Mouse (Mus musculus) intestine, embryonic 14.5 days (tissue): Measurements from ENCODE around the gene Gm904. TPM values are rescaled to one million over a fixed set of nuclear protein-coding genes. Genes with fewer than 3 reads are reported as not detected.
"Not testable (repeated sequence)": the region's sequence is repeated elsewhere in the genome, so short reads cannot be mapped to it uniquely, and the experiment has no call there.

Source experiments
- ATAC-seq: fragments of 200-750 bp; cut with Nextera tagmentation; replicated peaks from 2 replicates; pipeline ENCODE4 v1.8.0; 2017; ENCODE audit warnings: low read depth, moderate number of reproducible peaks, moderate TSS enrichment, moderate library complexity; ENCODE audit not compliant: low FRiP score, low TSS enrichment
- DNase-seq: peaks from one replicate; pipeline ENCODE4 v3.0.0-alpha.2; 2018; ENCODE audit warnings: low spot score
- H3K27ac ChIP-seq: fragments of 300-500 bp; sonication (generic); 2 replicates; pipeline ENCODE4 v1.5.1; 2014; ENCODE audit warnings: low read depth, mild to moderate bottlenecking, control low read depth
- H3K27me3 ChIP-seq: fragments of 300-500 bp; sonication (generic); replicated peaks from 2 replicates; pipeline ENCODE4 v1.6.1; 2014; ENCODE audit warnings: low read length, control low read depth; ENCODE audit not compliant: control insufficient read depth, insufficient read depth
- H3K36me3 ChIP-seq: fragments of 300-500 bp; sonication (generic); 2 replicates; pipeline ENCODE4 v1.6.1; 2014; ENCODE audit warnings: low read length, control low read depth; ENCODE audit not compliant: control insufficient read depth, insufficient read depth
- H3K4me1 ChIP-seq: fragments of 300-500 bp; sonication (generic); replicated peaks from 2 replicates; pipeline ENCODE4 v1.6.1; 2014; ENCODE audit warnings: low read length, control low read depth, mixed read lengths; ENCODE audit not compliant: control insufficient read depth, insufficient read depth
- H3K4me2 ChIP-seq: fragments of 300-500 bp; sonication (generic); 2 replicates; pipeline ENCODE4 v1.6.1; 2014; ENCODE audit warnings: low read length
- H3K4me3 ChIP-seq: fragments of 300-500 bp; sonication (generic); 2 replicates; pipeline ENCODE4 v1.5.1; 2014; ENCODE audit warnings: low read depth, low read length, control low read depth, mixed read lengths
- H3K9ac ChIP-seq: fragments of 300-500 bp; sonication (generic); 2 replicates; pipeline ENCODE4 v1.6.1; 2014; ENCODE audit warnings: mild to moderate bottlenecking, low read length
- H3K9me3 ChIP-seq: fragments of 300-500 bp; sonication (generic); 2 replicates; pipeline ENCODE4 v1.6.1; 2016; ENCODE audit warnings: low read length, control low read depth; ENCODE audit not compliant: control insufficient read depth
- WGBS: fragments of 180-500 bp; shearing (Covaris S2); extraction: QIAGEN DNeasy Blood & Tissue Kit; methylation state at CpG from one replicate; pipeline ENCODE4 v1.1.7; 2014; 5-methylcytosine and 5-hydroxymethylcytosine counted together
- microRNA-seq: library from miRNA; unstranded; fragments of <30 nt; microRNA quantifications from one replicate; pipeline ENCODE4, GENCODE M21; 2016
- polyA plus RNA-seq: library from polyadenylated mRNA; unstranded; fragments of >200 nt; fragmentation: Nextera tagmentation; extraction: Ambion mirVana; gene quantifications from 2 replicates; pipeline ENCODE4 v1.2.1, GENCODE M21; 2014

Gm904 gene
- polyA plus RNA-seq = not detected in 2 replicates

DNA sequence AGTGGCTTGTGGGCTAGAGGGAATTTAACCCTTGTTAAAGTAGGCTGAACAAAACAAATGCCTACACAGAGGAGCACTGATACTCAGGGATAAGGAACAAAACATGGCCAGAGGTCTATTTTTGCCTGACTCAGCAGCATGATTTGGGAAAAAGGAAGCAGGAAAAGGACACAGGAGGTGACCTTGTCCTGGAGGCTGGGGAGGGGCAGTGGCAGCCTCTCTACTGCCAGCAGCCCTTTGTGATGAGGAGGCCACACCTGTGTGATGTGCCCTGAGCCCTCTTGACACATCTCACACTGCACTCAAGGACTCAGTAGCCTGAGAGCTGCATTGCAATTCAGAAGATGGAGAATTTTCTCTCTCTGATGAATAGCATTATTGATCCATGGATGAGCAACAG, at the start of gene Gm904:
Gene Gm904, plus strand, starts transcription at position 301 of the 400 bp plus-strand sequence.
- H3K36me3 ChIP-seq, H3K4me2 ChIP-seq, H3K4me3 ChIP-seq, H3K4me1 ChIP-seq, H3K27me3 ChIP-seq, DNase-seq, H3K9me3 ChIP-seq, H3K9ac ChIP-seq, ATAC-seq, H3K27ac ChIP-seq: not testable (repeated sequence)

DNA sequence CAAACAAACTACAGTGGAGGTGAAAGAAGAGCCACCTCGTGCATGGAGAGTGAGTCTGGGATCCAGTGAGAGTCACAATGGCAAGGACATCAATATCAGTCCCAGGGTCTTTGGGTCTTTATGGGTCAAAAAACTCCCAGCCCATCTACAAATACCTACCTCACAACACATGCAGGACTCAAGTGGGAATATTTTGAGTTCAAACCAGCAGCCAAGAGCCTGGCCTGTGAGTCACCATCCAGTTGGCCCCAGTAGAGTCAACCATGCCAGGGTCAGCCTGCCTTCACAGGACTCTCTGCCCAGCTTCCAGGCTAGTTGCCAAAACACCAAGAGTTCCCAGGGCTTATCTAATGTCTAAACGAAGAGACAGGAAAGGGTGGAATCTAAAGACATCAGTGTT, 5.7 kb downstream of the Gm904 start:
- not testable (repeated sequence) for H3K9me3 ChIP-seq, H3K4me3 ChIP-seq, H3K36me3 ChIP-seq, H3K4me1 ChIP-seq, DNase-seq, H3K27ac ChIP-seq, ATAC-seq, H3K4me2 ChIP-seq, H3K27me3 ChIP-seq, H3K9ac ChIP-seq
- WGBS = 79% methylated on average over 2 of the region's 2 CpGs

Small RNA genes within 50 kb of the gene (microRNA-seq; reads per million reads assigned to microRNA genes)
- gene Gm23952 = not detected
- not detected for gene Mir683-2

Other genes starting within 250 kb of the Gm904 start
- 29.2 and 34.1 TPM in 2 replicates for gene Fbxw17, start 225.4 kb upstream of the Gm904 start, polyA plus RNA-seq
- gene Gm47429, start 199.3 kb upstream of the Gm904 start, polyA plus RNA-seq = not detected in 2 replicates
- not detected in 2 replicates for gene Nutm2, start 175.9 kb upstream of the Gm904 start, polyA plus RNA-seq
- gene Gm8765, start 55.1 kb downstream of the Gm904 start, polyA plus RNA-seq = not detected in 2 replicates